In the genomic region with DNA sequence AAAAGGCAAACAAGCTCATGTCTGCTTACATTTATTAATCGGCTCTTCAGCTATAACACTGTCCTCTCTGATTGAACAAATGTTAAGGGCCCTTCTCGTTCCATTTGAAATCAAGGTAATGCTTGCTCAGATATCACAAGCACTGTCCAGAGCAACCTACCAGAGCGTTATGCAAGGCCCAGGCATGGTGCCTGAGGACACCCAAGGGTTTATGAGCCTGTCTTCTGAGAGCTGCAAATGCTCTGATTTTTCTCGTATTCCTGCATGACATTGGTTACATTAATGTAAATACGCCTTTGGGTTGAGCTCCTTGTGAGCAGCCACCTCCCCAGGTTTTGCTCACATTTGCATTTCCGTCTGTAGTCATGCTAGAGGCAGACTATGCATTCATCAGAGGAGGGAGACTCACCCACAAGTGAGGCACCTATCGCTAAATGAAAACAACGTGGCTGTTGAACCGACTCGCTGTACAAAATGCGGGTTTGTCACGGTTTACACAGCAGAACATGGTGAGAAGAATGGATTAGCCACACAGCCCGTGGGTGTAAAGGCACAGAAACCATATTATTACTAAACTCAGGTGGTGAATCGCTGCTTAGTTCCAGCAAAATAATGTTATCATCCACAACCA, we compare ENCODE assay signal across 33 mouse cellular contexts.
DNase-seq lines count a peak whose midpoint lies in the region; ATAC-seq and TF ChIP-seq lines count a peak whose summit lies in the region.
"Had no signal": no experiment of that assay in that cellular context is flagged by ENCODE, and none has a peak within 500 bp of the region (broad histone marks: within the 10 kb centered on the region; RNA-seq: fewer than 3 reads in every experiment).

No protein-coding gene starts in this region.

- no peak overlapping the region for H3K27ac ChIP-seq in midbrain, embryonic 13.5 days
- H3K27ac ChIP-seq in midbrain, embryonic 11.5 days (ENCODE audit: low read depth, low read length): no peak overlapping the region
- H3K27ac ChIP-seq in embryonic facial prominence, embryonic 13.5 days: no peak overlapping the region
- H3K27ac ChIP-seq in neural tube, embryonic 14.5 days (ENCODE audit: low read depth, low read length): no peak overlapping the region
- H3K27ac ChIP-seq: embryonic facial prominence, embryonic 12.5 days; forebrain, embryonic 13.5 days; heart, embryonic 10.5 days; heart, embryonic 15.5 days; hindbrain, embryonic 14.5 days; kidney, embryonic 15.5 days; liver, embryonic 12.5 days had no signal

- no peak for DNase-seq in midbrain, embryonic 11.5 days (ENCODE audit: low spot score, missing footprints)
- peak; percentile 45 for DNase-seq in brain, embryonic 14.5 days (ENCODE audit: low read depth)
- no peak for DNase-seq in layer of hippocampus, postnatal 10 days (ENCODE audit: low spot score in 2 of 2)
- DNase-seq: adrenal gland, adult 2 months; adrenal gland, postnatal 36 days; B cell, adult 2 months; cerebellum, adult 2 months; cerebellum, postnatal 25 days; gastrocnemius, postnatal 10 days; heart, postnatal 36 days; kidney, adult 18-20 months; kidney, postnatal 25 days; left cerebral cortex, postnatal 4 days; liver, postnatal 0 days; lung, postnatal 36 days; retina, postnatal 1 day; right cerebral cortex, postnatal 14 days; spleen, adult 18-20 months; thymus, adult 18-20 months; thymus, postnatal 25 days had no signal

- H3K36me3 ChIP-seq in midbrain, embryonic 13.5 days: no peaks in the 10 kb centered on the region
- no peaks in the 10 kb centered on the region for H3K36me3 ChIP-seq in midbrain, embryonic 11.5 days (ENCODE audit: control insufficient read depth, insufficient read depth, low read length)
- no peaks in the 10 kb centered on the region for H3K36me3 ChIP-seq in embryonic facial prominence, embryonic 13.5 days
- H3K36me3 ChIP-seq in neural tube, embryonic 14.5 days (ENCODE audit: control insufficient read depth, insufficient read depth, low read length): no peaks in the 10 kb centered on the region
- H3K36me3 ChIP-seq: embryonic facial prominence, embryonic 12.5 days; heart, embryonic 10.5 days; heart, embryonic 15.5 days; kidney, embryonic 15.5 days; liver, embryonic 12.5 days had no signal

- peak; percentile 44; the same call in 1 of the 2 replicates for ATAC-seq in midbrain, embryonic 13.5 days
- ATAC-seq in midbrain, embryonic 11.5 days (ENCODE audit: low FRiP score): no peak
- ATAC-seq in embryonic facial prominence, embryonic 13.5 days (ENCODE audit: insufficient number of reproducible peaks, insufficient read depth, low FRiP score, low TSS enrichment, low read depth): peak; percentile 57; the same call in 1 of the 2 replicates
- 0 out of 2 replicates have a peak, but pooled peaks have one; percentile 11 for ATAC-seq in neural tube, embryonic 14.5 days (ENCODE audit: low read depth)
- no peak for ATAC-seq in megakaryocyte, adult 5-6 weeks (ENCODE audit: poor library complexity, severe bottlenecking)
- ATAC-seq: forebrain, embryonic 13.5 days; liver, embryonic 12.5 days; liver, postnatal 0 days had no signal

- TF ChIP-seq CTCF in brain, embryonic 14.5 days (IDR thresholded peaks at IDR 0.05; ENCODE audit: borderline replicate concordance, extremely low read depth, insufficient read depth, insufficient read length): no peak

- H3K4me2 ChIP-seq in midbrain, embryonic 13.5 days (replicated peaks): no peak overlapping the region
- no peak overlapping the region for H3K4me2 ChIP-seq in midbrain, embryonic 11.5 days
- H3K4me2 ChIP-seq in embryonic facial prominence, embryonic 13.5 days: no peak overlapping the region
- no peak overlapping the region for H3K4me2 ChIP-seq in neural tube, embryonic 14.5 days (ENCODE audit: low read depth, low read length)
- H3K4me2 ChIP-seq: embryonic facial prominence, embryonic 12.5 days; forebrain, embryonic 13.5 days; heart, embryonic 15.5 days; hindbrain, embryonic 14.5 days; kidney, embryonic 15.5 days; liver, embryonic 12.5 days had no signal

- H3K9ac ChIP-seq in midbrain, embryonic 13.5 days (replicated peaks): no peak overlapping the region
- H3K9ac ChIP-seq in midbrain, embryonic 11.5 days (ENCODE audit: low read length): no peak overlapping the region
- H3K9ac ChIP-seq in embryonic facial prominence, embryonic 13.5 days: no peak overlapping the region
- no peak overlapping the region for H3K9ac ChIP-seq in neural tube, embryonic 14.5 days (replicated peaks; ENCODE audit: low read depth, low read length)
- H3K9ac ChIP-seq: embryonic facial prominence, embryonic 12.5 days; forebrain, embryonic 13.5 days; heart, embryonic 15.5 days; hindbrain, embryonic 14.5 days; kidney, embryonic 15.5 days; liver, embryonic 12.5 days; liver, postnatal 0 days had no signal

- no peak for TF ChIP-seq POLR2A in brain, embryonic 14.5 days (IDR thresholded peaks at IDR 0.05; ENCODE audit: borderline replicate concordance, extremely low read depth, insufficient read depth, insufficient read length, poor library complexity, severe bottlenecking)

- no peak overlapping the region for H3K4me3 ChIP-seq in midbrain, embryonic 13.5 days (replicated peaks)
- H3K4me3 ChIP-seq in midbrain, embryonic 11.5 days (ENCODE audit: low read depth, low read length): no peak overlapping the region
- H3K4me3 ChIP-seq in embryonic facial prominence, embryonic 13.5 days: no peak overlapping the region
- H3K4me3 ChIP-seq in neural tube, embryonic 14.5 days (ENCODE audit: low read depth, low read length): no peak overlapping the region
- H3K4me3 ChIP-seq: embryonic facial prominence, embryonic 12.5 days; erythroblast, embryonic 14.5 days; forebrain, embryonic 13.5 days; heart, embryonic 10.5 days; heart, embryonic 15.5 days; kidney, embryonic 15.5 days; liver, embryonic 12.5 days; megakaryocyte, embryonic 14.5 days had no signal

- H3K4me1 ChIP-seq in midbrain, embryonic 13.5 days (replicated peaks): 0 out of 2 replicates have a peak, but pooled peaks cover 4% of the 10 kb centered on the region
- H3K4me1 ChIP-seq in midbrain, embryonic 11.5 days (ENCODE audit: control insufficient read depth, insufficient read depth, low read length): no peaks in the 10 kb centered on the region
- H3K4me1 ChIP-seq in embryonic facial prominence, embryonic 13.5 days: peaks cover 29% of the 10 kb centered on the region
- no peaks in the 10 kb centered on the region for H3K4me1 ChIP-seq in neural tube, embryonic 14.5 days (ENCODE audit: control insufficient read depth, insufficient read depth, low read length)
- H3K4me1 ChIP-seq: kidney, embryonic 15.5 days; liver, embryonic 12.5 days had no signal

- no peaks in the 10 kb centered on the region for H3K9me3 ChIP-seq in midbrain, embryonic 13.5 days
- no peaks in the 10 kb centered on the region for H3K9me3 ChIP-seq in midbrain, embryonic 11.5 days (ENCODE audit: control insufficient read depth, low read length)
- no peaks in the 10 kb centered on the region for H3K9me3 ChIP-seq in embryonic facial prominence, embryonic 13.5 days
- H3K9me3 ChIP-seq in neural tube, embryonic 14.5 days (ENCODE audit: control insufficient read depth, low read length): no peaks in the 10 kb centered on the region
- H3K9me3 ChIP-seq: embryonic facial prominence, embryonic 12.5 days; forebrain, embryonic 13.5 days; heart, embryonic 10.5 days; heart, embryonic 15.5 days; kidney, embryonic 15.5 days; liver, embryonic 12.5 days had no signal

- H3K27me3 ChIP-seq in midbrain, embryonic 13.5 days: no peaks in the 10 kb centered on the region
- H3K27me3 ChIP-seq in midbrain, embryonic 11.5 days (ENCODE audit: control insufficient read depth, insufficient read depth, low read length): no peaks in the 10 kb centered on the region
- no peaks in the 10 kb centered on the region for H3K27me3 ChIP-seq in embryonic facial prominence, embryonic 13.5 days
- H3K27me3 ChIP-seq in neural tube, embryonic 14.5 days (ENCODE audit: control insufficient read depth, insufficient read depth, low read length): no peaks in the 10 kb centered on the region
- H3K27me3 ChIP-seq: embryonic facial prominence, embryonic 12.5 days; forebrain, embryonic 13.5 days; heart, embryonic 15.5 days; kidney, embryonic 15.5 days; liver, embryonic 12.5 days had no signal

- 74% methylated on average over 14 of the region's 14 CpGs for WGBS in midbrain, embryonic 13.5 days
- 85% methylated on average over 14 of the region's 14 CpGs for WGBS in midbrain, embryonic 11.5 days
- WGBS in embryonic facial prominence, embryonic 13.5 days: 65% methylated on average over 14 of the region's 14 CpGs
- WGBS in neural tube, embryonic 14.5 days: 56% methylated on average over 14 of the region's 14 CpGs

Comparison
In these comparisons a context has a peak if more than half of its experiments do, and no peak if none do; other contexts are left out.
1. ATAC-seq: peak in midbrain, embryonic 13.5 days (single experiment), embryonic facial prominence, embryonic 13.5 days (single experiment) and neural tube, embryonic 14.5 days (single experiment); none in midbrain, embryonic 11.5 days (single experiment) and megakaryocyte, adult 5-6 weeks (single experiment).